Mouse (Mus musculus) CD4-positive, CD25-positive, alpha-beta regulatory T cell, adult 2 months (primary cell): ENCODE results near the gene Jam2.

ENCODE experiments used
- DNase-seq: peaks from one replicate; pipeline ENCODE4 v3.0.0-alpha.2; 2012; ENCODE audit warnings: low read depth, low spot score

Gene Jam2

GRCm38 (mm10) chr16:84835823-84836743 is 62.2 kb downstream of the Jam2 start:
- peak; percentile 65 for DNase-seq

GRCm38 (mm10) chr16:84838576-84838975 is 64.7 kb downstream of the Jam2 start:
- no peak for DNase-seq

- no peak for DNase-seq
Measured at GRCm38 (mm10) chr16:84853492-84853891, 79.6 kb downstream of the Jam2 start.

GRCm38 (mm10) chr16:84864656-84865055 is 90.7 kb downstream of the Jam2 start:
- DNase-seq, result no peak

GRCm38 (mm10) chr16:84873805-84874204 is 99.9 kb downstream of the Jam2 start:
- DNase-seq, result no peak

GRCm38 (mm10) chr16:84875012-84875717 is 101.2 kb downstream of the Jam2 start:
- no peak for DNase-seq
